Mouse (Mus musculus) cortical plate, adult 2 months (tissue): ENCODE measurements around the gene Tnfsf15.

Experiments
- CTCF ChIP-seq: fragments of 200-500 bp; IDR thresholded peaks from 2 replicates; pipeline ENCODE4 v1.5.1; 2011; ENCODE audit warnings: mild to moderate bottlenecking, control low read depth, low read length; ENCODE audit not compliant: insufficient read depth; ENCODE audit errors: extremely low read depth
- POLR2A ChIP-seq: fragments of 200-500 bp; IDR thresholded peaks from 2 replicates; pipeline ENCODE4 v1.6.1; 2011; ENCODE audit warnings: mild to moderate bottlenecking, low read length, control low read depth; ENCODE audit not compliant: insufficient read depth; ENCODE audit errors: extremely low read depth

GRCm38 (mm10) chr4:63692351-63692750 lies 52.6 kb downstream of the Tnfsf15 start:
- TF ChIP-seq POLR2A (no peak), CTCF (no peak)
